Mouse (Mus musculus) lung, postnatal 0 days (tissue): ENCODE measurements around the gene Tob2.

Experiments
- CTCF ChIP-seq: IDR thresholded peaks from 2 replicates; pipeline ENCODE4 v1.5.1; 2016; ENCODE audit warnings: antibody characterized with exemption, mild to moderate bottlenecking
- EP300 ChIP-seq: IDR thresholded peaks from 2 replicates; pipeline ENCODE4 v1.6.1; 2016; ENCODE audit warnings: antibody characterized with exemption, mild to moderate bottlenecking, control low read depth

GRCm38 (mm10) chr15:81848301-81848700 is 10.3 kb downstream of the Tob2 start:
- TF ChIP-seq CTCF (peak; percentile 82), EP300 (peak; percentile 56)
